Mouse (Mus musculus) adrenal gland, adult 2 months (tissue): ENCODE data around the gene Sgo2a. TPM values are rescaled to one million over a fixed set of nuclear protein-coding genes. Genes with fewer than 3 reads are reported as not detected.

Experiments
- polyA plus RNA-seq: library from polyadenylated mRNA; depleted of rRNA; stranded (reverse); fragments of >200 nt; gene quantifications from 2 replicates; pipeline ENCODE4 v1.2.3, GENCODE M21; 2012; rRNA removed
- total RNA-seq, 2 experiments: library from RNA; stranded (reverse); gene quantifications; 2 replicates each; pipeline ENCODE4 v1.2.3; 2021

Gene Sgo2a
- total and polyA plus RNA-seq, 3 experiments: 0.13 to 0.66 (median 0.66) TPM

Other genes with a start within 250 kb of the Sgo2a start
- gene Spats2l, start 221.8 kb upstream of the Sgo2a start, total RNA-seq: 1 to 10 TPM; 3.0 to 6.0 TPM
- 4.6 and 6.6 TPM in 2 replicates for gene Spats2l, start 221.8 kb upstream of the Sgo2a start, polyA plus RNA-seq
- 10 to 100 TPM in 1 of 2 experiments, 1 to 10 TPM in 1; 8.4 to 10.9 TPM for gene Kctd18, start 23.0 kb downstream of the Sgo2a start, total RNA-seq
- 4.2 TPM in 2 replicates for gene Kctd18, start 23.0 kb downstream of the Sgo2a start, polyA plus RNA-seq
- gene Aox1, start 34.0 kb downstream of the Sgo2a start, total RNA-seq: 10 to 100 TPM; 35.1 to 58.0 TPM
- 9.1 and 10.7 TPM in 2 replicates for gene Aox1, start 34.0 kb downstream of the Sgo2a start, polyA plus RNA-seq
- 1 to 10 TPM; 4.2 to 9.4 TPM for gene Aox3, start 117.2 kb downstream of the Sgo2a start, total RNA-seq
- gene Aox3, start 117.2 kb downstream of the Sgo2a start, polyA plus RNA-seq: 0.42 and 0.55 TPM in 2 replicates
- gene Aox4, start 214.4 kb downstream of the Sgo2a start, total RNA-seq: under 1 TPM in 1 of 2 experiments, not detected in 1; 0.10 TPM
- not detected in 2 replicates for gene Aox4, start 214.4 kb downstream of the Sgo2a start, polyA plus RNA-seq